ENCODE assay signal across 8 mouse cellular contexts in genomic region chr14:24960082-24960482, GRCm38 (mm10).
DNase-seq lines count a peak whose midpoint lies in the region; ATAC-seq lines count a peak whose summit lies in the region.

No protein-coding gene starts in this region.

- H3K36me3 ChIP-seq in forebrain, embryonic 13.5 days (ENCODE audit: poor library complexity, severe bottlenecking) = no peaks in the 10 kb centered on the region
- no peaks in the 10 kb centered on the region for H3K36me3 ChIP-seq in heart, embryonic 16.5 days (ENCODE audit: control insufficient read depth, insufficient read depth)

- no peak overlapping the region for H3K4me3 ChIP-seq in forebrain, embryonic 13.5 days
- H3K4me3 ChIP-seq in heart, embryonic 16.5 days (ENCODE audit: low read length) = no peak overlapping the region

- H3K4me1 ChIP-seq in forebrain, embryonic 13.5 days = peaks cover 11% of the 10 kb centered on the region; the same call in 1 of the 2 replicates
- no peaks in the 10 kb centered on the region for H3K4me1 ChIP-seq in heart, embryonic 16.5 days (ENCODE audit: control insufficient read depth, insufficient read depth, low read length)

- WGBS in forebrain, embryonic 13.5 days = 35% methylated on average over 5 of the region's 5 CpGs
- 32% methylated on average over 5 of the region's 5 CpGs for WGBS in heart, embryonic 16.5 days

- peak; percentile 75 for ATAC-seq in forebrain, embryonic 13.5 days
- peak; percentile 52; the same call in 1 of the 2 replicates for ATAC-seq in heart, embryonic 16.5 days (replicated peaks; ENCODE audit: extremely low read depth, insufficient read depth, low FRiP score)

- intact Hi-C loops in left cerebral cortex, postnatal 36 days (cut with DNase I) = no loop called here

- 0 out of 2 replicates have a peak overlapping the region, but pooled peaks have one; percentile 12 for H3K27ac ChIP-seq in forebrain, embryonic 13.5 days
- no peak overlapping the region for H3K27ac ChIP-seq in heart, embryonic 16.5 days (ENCODE audit: low read length)

- peak; percentile 24 for DNase-seq in adipocyte (ENCODE audit: low spot score)
- peak; percentile 65 to 73 for DNase-seq in adrenal gland, postnatal 36 days
- DNase-seq in left cerebral cortex, postnatal 36 days (ENCODE audit: low spot score in 2 of 2) = peak; percentile 13 to 26
- peak; percentile 29 for DNase-seq in testis, postnatal 14 days (ENCODE audit: low spot score)
- no peak for DNase-seq in T-cell, adult 2 months (ENCODE audit: low spot score)
- no peak for DNase-seq in kidney, adult 11 months

- no peak overlapping the region for H3K4me2 ChIP-seq in forebrain, embryonic 13.5 days
- H3K4me2 ChIP-seq in heart, embryonic 16.5 days (ENCODE audit: low read depth, low read length) = no peak overlapping the region

- H3K9me3 ChIP-seq in forebrain, embryonic 13.5 days (replicated peaks) = no peaks in the 10 kb centered on the region
- no peaks in the 10 kb centered on the region for H3K9me3 ChIP-seq in heart, embryonic 16.5 days (replicated peaks; ENCODE audit: control insufficient read depth, low read length)

- no peak overlapping the region for H3K9ac ChIP-seq in forebrain, embryonic 13.5 days
- H3K9ac ChIP-seq in heart, embryonic 16.5 days (ENCODE audit: low read length) = no peak overlapping the region

- H3K27me3 ChIP-seq in forebrain, embryonic 13.5 days = no peaks in the 10 kb centered on the region
- H3K27me3 ChIP-seq in heart, embryonic 16.5 days (ENCODE audit: control insufficient read depth, insufficient read depth, low read length) = no peaks in the 10 kb centered on the region

Comparison
In these comparisons a context has a peak if more than half of its experiments do, and no peak if none do; other contexts are left out.
1. DNase-seq: peak in adipocyte (single experiment), adrenal gland, postnatal 36 days (2 of 2), left cerebral cortex, postnatal 36 days (2 of 2) and testis, postnatal 14 days (single experiment); none in T-cell, adult 2 months (single experiment) and kidney, adult 11 months (single experiment).